Mouse (Mus musculus) liver, embryonic 11.5 days (tissue): Measurements from ENCODE around the gene Xrcc6. TPM values are rescaled to one million over a fixed set of nuclear protein-coding genes. Genes with fewer than 3 reads are reported as not detected.

Source experiments
- ATAC-seq: fragments of 200-750 bp; cut with Nextera tagmentation; replicated peaks from 2 replicates; pipeline ENCODE4 v1.8.0; 2017; ENCODE audit warnings: moderate number of reproducible peaks, mild to moderate bottlenecking, moderate TSS enrichment, moderate library complexity; ENCODE audit not compliant: low FRiP score
- DNase-seq: peaks from one replicate; pipeline ENCODE4 v3.0.0-alpha.2; 2017; ENCODE audit warnings: low spot score
- H3K27ac ChIP-seq: fragments of 300-500 bp; sonication (generic); 2 replicates; pipeline ENCODE4 v1.5.1; 2014; ENCODE audit warnings: mild to moderate bottlenecking, low read depth, low read length, control low read depth
- H3K27me3 ChIP-seq: fragments of 300-500 bp; sonication (generic); replicated peaks from 2 replicates; pipeline ENCODE4 v1.6.1; 2014; ENCODE audit warnings: low read length, mixed read lengths; ENCODE audit not compliant: control insufficient read depth, insufficient read depth
- H3K36me3 ChIP-seq: fragments of 300-500 bp; sonication (generic); 2 replicates; pipeline ENCODE4 v1.6.1; 2014; ENCODE audit warnings: mild to moderate bottlenecking, low read length, moderate library complexity, mixed read lengths; ENCODE audit not compliant: control insufficient read depth, insufficient read depth
- H3K4me1 ChIP-seq: fragments of 300-500 bp; sonication (generic); replicated peaks from 2 replicates; pipeline ENCODE4 v1.6.1; 2014; ENCODE audit warnings: low read length, mixed read lengths; ENCODE audit not compliant: control insufficient read depth, insufficient read depth
- H3K4me2 ChIP-seq: fragments of 300-500 bp; sonication (generic); 2 replicates; pipeline ENCODE4 v1.6.1; 2014; ENCODE audit warnings: mild to moderate bottlenecking, control low read depth, moderate library complexity
- H3K4me3 ChIP-seq: fragments of 300-500 bp; sonication (generic); 2 replicates; pipeline ENCODE4 v1.5.1; 2014; ENCODE audit warnings: low read depth, low read length, control low read depth
- H3K9ac ChIP-seq: fragments of 300-500 bp; sonication (generic); 2 replicates; pipeline ENCODE4 v1.6.1; 2014; ENCODE audit warnings: low read depth, low read length, control low read depth
- H3K9me3 ChIP-seq: fragments of 300-500 bp; sonication (generic); 2 replicates; pipeline ENCODE4 v1.6.1; 2016; ENCODE audit warnings: low read length, inconsistent platforms, mixed read lengths; ENCODE audit not compliant: control insufficient read depth
- WGBS: fragments of 180-500 bp; shearing (Covaris S2); extraction: QIAGEN DNeasy Blood & Tissue Kit; methylation state at CpG from one replicate; pipeline ENCODE4 v1.1.7; 2014; 5-methylcytosine and 5-hydroxymethylcytosine counted together
- polyA plus RNA-seq: library from polyadenylated mRNA; unstranded; fragments of >200 nt; fragmentation: Nextera tagmentation; extraction: Ambion mirVana; gene quantifications from 2 replicates; pipeline ENCODE4 v1.2.1, GENCODE M21; 2014

The Xrcc6 gene
- polyA plus RNA-seq, 1 experiment from 2014 or later = 133 TPM

- no peaks in the 10 kb centered on the region; the same call in 1 of the 2 replicates for H3K27me3 ChIP-seq
- H3K36me3 ChIP-seq = peaks cover 4% of the 10 kb centered on the region; the same call in 1 of the 2 replicates
- H3K9ac ChIP-seq = 0 out of 2 replicates have a peak overlapping the region, but pooled peaks have one; percentile 30
- H3K9me3 ChIP-seq = no peaks in the 10 kb centered on the region
- DNase-seq = peak; percentile 65
- H3K4me3 ChIP-seq = 0 out of 2 replicates have a peak overlapping the region, but pooled peaks have one; percentile 5
- ATAC-seq = peak; percentile 96
- peaks cover 18% of the 10 kb centered on the region for H3K4me1 ChIP-seq
- WGBS = 35% methylated on average over 7 of the region's 7 CpGs
- no peak overlapping the region for H3K27ac ChIP-seq
- H3K4me2 ChIP-seq = peak overlapping the region; percentile 47
These were observed 2.9 kb downstream of the Xrcc6 start for GRCm38 (mm10) chr15:81990549-81990948.

GRCm38 (mm10) chr15:81993992-81994391, 6.4 kb downstream of the Xrcc6 start:
- Histone ChIP-seq H3K4me2 (no peak overlapping the region), H3K27me3 (no peaks in the 10 kb centered on the region), H3K27ac (no peak overlapping the region), H3K4me1 (peaks cover 18% of the 10 kb centered on the region), H3K36me3 (peaks cover 11% of the 10 kb centered on the region), H3K9me3 (no peaks in the 10 kb centered on the region), H3K4me3 (no peak overlapping the region), H3K9ac (no peak overlapping the region)
- no peak for ATAC-seq
- WGBS = 84% methylated on average over 6 of the region's 6 CpGs
- no peak for DNase-seq

- no peak overlapping the region for H3K27ac ChIP-seq
- ATAC-seq (0 out of 2 replicates have a peak, but pooled peaks have one; percentile 15), DNase-seq (no peak)
- no peak overlapping the region for H3K4me3 ChIP-seq
- H3K4me2 ChIP-seq = no peak overlapping the region
- H3K36me3 ChIP-seq = no peaks in the 10 kb centered on the region; the same call in 1 of the 2 replicates
- H3K9ac ChIP-seq = no peak overlapping the region
- H3K9me3 ChIP-seq = no peaks in the 10 kb centered on the region
- H3K27me3 ChIP-seq = no peaks in the 10 kb centered on the region
- WGBS = 77% methylated on average over 8 of the region's 8 CpGs
- H3K4me1 ChIP-seq = 0 out of 2 replicates have a peak, but pooled peaks cover 4% of the 10 kb centered on the region
These were observed 16.6 kb downstream of the Xrcc6 start for GRCm38 (mm10) chr15:82004257-82004656.

GRCm38 (mm10) chr15:82011947-82012346, 24.3 kb downstream of the Xrcc6 start:
- WGBS = 88% methylated on average over 6 of the region's 6 CpGs
- Histone ChIP-seq H3K9ac (no peak overlapping the region), H3K4me2 (no peak overlapping the region), H3K4me3 (no peak overlapping the region), H3K36me3 (no peaks in the 10 kb centered on the region; the same call in 1 of the 2 replicates), H3K27ac (no peak overlapping the region), H3K4me1 (peaks cover 14% of the 10 kb centered on the region), H3K27me3 (no peaks in the 10 kb centered on the region), H3K9me3 (no peaks in the 10 kb centered on the region)
- no peak for DNase-seq
- no peak for ATAC-seq

GRCm38 (mm10) chr15:82014745-82015391, 27.2 kb downstream of the Xrcc6 start:
- Histone ChIP-seq H3K4me2 (peak overlapping the region; percentile 90), H3K27ac (no peak overlapping the region; the same call in 1 of the 2 replicates), H3K27me3 (no peaks in the 10 kb centered on the region), H3K9me3 (no peaks in the 10 kb centered on the region), H3K9ac (peak overlapping the region; percentile 93), H3K4me1 (peaks cover 19% of the 10 kb centered on the region), H3K36me3 (peaks cover 8% of the 10 kb centered on the region), H3K4me3 (peak overlapping the region; percentile 96)
- 18% methylated on average over 9 of the region's 9 CpGs for WGBS
- DNase-seq (no peak), ATAC-seq (no peak)

- Histone ChIP-seq H3K27ac (peak overlapping the region; percentile 74), H3K4me3 (peak overlapping the region; percentile 96), H3K9me3 (no peaks in the 10 kb centered on the region), H3K9ac (peak overlapping the region; percentile 93), H3K4me2 (peak overlapping the region; percentile 90), H3K4me1 (peaks cover 19% of the 10 kb centered on the region), H3K36me3 (peaks cover 10% of the 10 kb centered on the region), H3K27me3 (no peaks in the 10 kb centered on the region)
- ATAC-seq (no peak; the same call in none of the 2 replicates), DNase-seq (peak; percentile 40)
- under 1% methylated on average over 39 of the region's 39 CpGs for WGBS
These were observed 27.9 kb downstream of the Xrcc6 start for GRCm38 (mm10) chr15:82015392-82016100.

- DNase-seq (peak; percentile 99), ATAC-seq (peak; percentile 95)
- H3K9ac ChIP-seq = peak overlapping the region; percentile 93
- H3K27me3 ChIP-seq = no peaks in the 10 kb centered on the region
- peaks cover 19% of the 10 kb centered on the region for H3K4me1 ChIP-seq
- H3K36me3 ChIP-seq = peaks cover 10% of the 10 kb centered on the region
- H3K9me3 ChIP-seq = no peaks in the 10 kb centered on the region
- H3K4me2 ChIP-seq = peak overlapping the region; percentile 90
- WGBS = 0% methylated on average over 53 of the region's 53 CpGs
- H3K4me3 ChIP-seq = peak overlapping the region; percentile 96
- peak overlapping the region; percentile 83 for H3K27ac ChIP-seq
These were observed 28.6 kb downstream of the Xrcc6 start for GRCm38 (mm10) chr15:82016101-82016808.

GRCm38 (mm10) chr15:82016830-82017229, 29.2 kb downstream of the Xrcc6 start:
- H3K36me3 ChIP-seq = peaks cover 10% of the 10 kb centered on the region
- no peaks in the 10 kb centered on the region for H3K9me3 ChIP-seq
- no peaks in the 10 kb centered on the region for H3K27me3 ChIP-seq
- ATAC-seq (no peak), DNase-seq (no peak)
- WGBS = 9% methylated on average over 6 of the region's 6 CpGs
- peaks cover 19% of the 10 kb centered on the region for H3K4me1 ChIP-seq
- H3K9ac ChIP-seq = peak overlapping the region; percentile 80
- peak overlapping the region; percentile 96 for H3K4me3 ChIP-seq
- peak overlapping the region; percentile 90 for H3K4me2 ChIP-seq
- H3K27ac ChIP-seq = peak overlapping the region; percentile 83; the same call in 1 of the 2 replicates
